Mouse (Mus musculus): ENCODE measurements around the gene Rasgef1c. TPM values are rescaled to one million over a fixed set of nuclear protein-coding genes. Genes with fewer than 3 reads are reported as not detected.

The Rasgef1c gene
- total RNA-seq, 2 experiments from 2014 or later, result 0.40 to 0.54 TPM

DNA sequence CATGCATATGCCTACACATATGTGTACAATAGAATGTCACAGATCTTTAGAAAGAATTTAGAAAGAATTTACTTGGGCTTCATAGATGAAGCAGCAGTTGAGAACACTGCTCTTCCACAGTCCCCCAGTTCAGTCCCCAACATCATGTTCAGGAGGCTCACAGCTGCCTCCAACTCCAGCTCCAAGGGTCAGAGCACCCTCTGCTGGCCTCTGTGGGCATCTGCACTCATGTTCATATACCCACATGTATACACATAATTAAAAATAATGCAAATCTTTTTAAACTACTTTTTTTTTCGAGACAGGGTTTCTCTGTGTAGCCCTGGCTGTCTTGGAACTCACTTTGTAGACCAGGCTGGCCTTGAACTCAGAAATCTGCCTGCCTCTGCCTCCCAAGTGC is 73.0 kb downstream of the Rasgef1c start:
- no peak for DNase-seq

DNA sequence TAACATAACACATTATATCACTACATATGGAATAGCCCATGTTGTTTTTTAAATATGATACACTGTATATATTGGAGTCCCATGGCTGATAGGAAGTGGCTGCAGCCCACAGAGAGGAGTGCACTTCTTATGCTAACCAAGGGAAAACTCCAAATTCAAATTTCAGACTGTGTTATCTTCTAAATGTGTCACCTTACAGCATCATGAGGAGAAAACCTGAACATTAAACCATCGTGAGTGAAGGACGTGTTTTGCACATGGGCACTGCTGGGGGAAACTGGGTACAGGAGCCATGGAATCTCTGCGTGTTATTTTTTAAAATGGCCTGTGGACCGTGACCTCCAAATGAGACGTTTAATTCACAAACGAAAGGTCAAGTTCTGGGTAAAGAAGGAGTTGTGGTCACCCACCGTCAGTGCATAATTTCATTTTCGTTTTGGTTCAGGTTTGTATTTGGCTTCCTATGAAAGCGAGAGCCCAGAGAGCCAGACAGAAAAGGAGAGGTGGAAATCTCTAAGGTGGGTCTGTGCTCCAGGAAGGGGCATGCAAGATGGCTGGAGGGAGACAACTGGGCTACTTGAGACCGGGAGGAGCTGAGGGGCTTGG is 76.4 kb downstream of the Rasgef1c start:
- no peak for DNase-seq

DNA sequence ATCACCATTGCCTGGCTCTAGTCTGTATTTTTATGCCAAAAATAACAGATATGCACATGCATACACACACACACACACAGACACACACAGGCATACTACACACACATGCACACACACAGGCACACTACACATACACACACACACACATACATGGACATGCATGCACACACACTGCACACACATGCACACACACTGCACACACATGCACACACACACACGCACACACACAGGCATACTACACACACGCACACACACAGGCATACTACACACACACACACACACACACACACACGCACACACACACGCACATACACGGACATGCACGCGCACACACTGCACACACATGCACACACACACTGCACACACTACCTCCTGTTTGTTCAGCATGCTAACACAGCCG is 77.3 kb downstream of the Rasgef1c start:
- no peak for DNase-seq

DNA sequence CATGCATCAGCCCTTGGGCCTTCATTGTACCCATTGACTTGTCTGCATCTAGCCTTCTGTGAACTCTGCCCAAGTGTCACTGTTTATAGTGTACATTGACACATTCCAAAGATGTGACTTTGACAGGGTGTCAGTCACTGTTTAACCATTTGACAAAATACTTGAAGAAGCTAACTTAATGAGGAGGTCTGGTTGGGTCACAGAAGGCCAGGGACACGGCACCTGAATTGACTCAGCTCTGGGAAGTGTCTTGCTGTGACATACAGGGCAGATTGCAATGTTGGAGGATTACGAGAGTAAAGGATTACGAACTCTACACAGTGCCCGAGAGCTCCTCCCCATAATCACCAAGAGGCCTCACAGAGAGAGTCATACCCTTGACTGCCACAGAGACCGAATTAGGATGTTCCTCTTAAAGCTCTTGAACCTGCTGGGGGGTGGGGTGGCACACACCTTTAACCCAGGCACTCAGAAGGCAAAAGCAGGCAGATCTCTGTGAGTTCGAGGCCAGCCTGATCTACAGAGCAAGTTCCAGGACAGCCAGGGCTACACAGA is 79.1 kb downstream of the Rasgef1c start:
- no peak for DNase-seq

DNA sequence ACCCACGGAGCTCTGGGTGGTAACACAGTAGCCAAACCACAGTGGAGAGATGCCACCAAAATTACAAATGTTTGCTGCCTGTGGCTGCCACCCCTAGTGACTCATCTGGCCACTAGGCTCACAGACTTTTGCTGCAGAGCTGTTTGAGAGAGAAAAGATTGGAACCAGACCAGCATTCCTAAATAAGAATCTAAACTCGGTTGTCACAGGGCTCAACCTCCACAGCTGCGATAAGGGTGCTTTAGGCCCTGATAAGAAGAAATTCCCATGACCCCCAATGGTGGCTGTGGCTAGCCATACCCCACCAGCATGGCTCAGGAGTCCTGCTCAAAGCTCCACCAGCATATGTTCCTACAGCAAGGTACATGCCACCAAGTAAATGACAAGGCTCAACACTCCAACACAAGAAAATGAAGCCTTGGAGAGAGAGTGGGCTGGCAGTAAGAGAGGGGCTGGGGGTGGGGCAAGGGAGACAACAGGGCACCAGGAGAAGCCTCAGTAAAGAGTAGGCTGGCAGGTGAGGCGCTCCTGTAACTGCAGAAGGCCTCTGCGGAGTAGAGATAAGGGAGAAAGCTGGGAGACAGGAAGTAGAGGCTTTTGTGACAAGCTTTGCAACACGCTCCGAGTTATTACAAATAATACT is 79.8 kb downstream of the Rasgef1c start:
- DNase-seq, result no peak

DNA sequence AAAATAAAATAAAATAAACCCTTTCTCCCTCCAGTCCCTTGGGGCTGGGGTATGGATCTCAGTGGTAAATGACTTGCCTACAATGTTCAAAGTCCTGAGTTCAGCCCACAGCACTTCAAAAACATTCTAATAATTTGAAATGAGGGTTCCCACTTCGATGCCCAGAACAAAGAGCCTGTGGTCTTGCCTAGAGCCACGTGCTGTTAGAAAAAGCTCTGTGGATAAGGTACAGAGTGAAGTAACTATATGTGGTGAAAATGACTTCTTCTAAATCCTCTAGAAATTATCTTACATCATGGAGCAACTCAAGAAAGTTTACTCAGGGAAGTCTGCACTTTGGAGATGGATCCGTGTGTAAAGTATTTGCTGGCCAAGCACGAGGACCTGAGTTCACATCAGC is 80.5 kb downstream of the Rasgef1c start:
- DNase-seq, result no peak

DNA sequence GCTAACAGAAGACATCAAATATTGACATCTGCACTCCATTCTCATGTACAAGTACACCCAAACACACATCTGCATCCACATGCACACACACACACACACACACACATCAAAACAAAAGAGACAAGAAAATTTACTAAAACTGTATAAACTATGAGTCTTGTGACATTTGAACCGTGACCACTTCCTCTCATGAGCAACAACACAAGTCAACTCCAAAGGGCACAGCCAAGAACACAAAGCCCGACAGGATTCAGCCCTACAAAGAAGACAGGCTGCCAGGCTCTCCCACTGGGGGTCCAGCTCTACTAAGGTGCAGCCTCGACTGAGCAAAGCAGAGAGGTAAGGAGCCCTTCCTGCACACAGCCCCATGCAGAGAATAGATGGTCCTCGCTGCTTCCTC is 81.2 kb downstream of the Rasgef1c start:
- DNase-seq, result no peak

DNA sequence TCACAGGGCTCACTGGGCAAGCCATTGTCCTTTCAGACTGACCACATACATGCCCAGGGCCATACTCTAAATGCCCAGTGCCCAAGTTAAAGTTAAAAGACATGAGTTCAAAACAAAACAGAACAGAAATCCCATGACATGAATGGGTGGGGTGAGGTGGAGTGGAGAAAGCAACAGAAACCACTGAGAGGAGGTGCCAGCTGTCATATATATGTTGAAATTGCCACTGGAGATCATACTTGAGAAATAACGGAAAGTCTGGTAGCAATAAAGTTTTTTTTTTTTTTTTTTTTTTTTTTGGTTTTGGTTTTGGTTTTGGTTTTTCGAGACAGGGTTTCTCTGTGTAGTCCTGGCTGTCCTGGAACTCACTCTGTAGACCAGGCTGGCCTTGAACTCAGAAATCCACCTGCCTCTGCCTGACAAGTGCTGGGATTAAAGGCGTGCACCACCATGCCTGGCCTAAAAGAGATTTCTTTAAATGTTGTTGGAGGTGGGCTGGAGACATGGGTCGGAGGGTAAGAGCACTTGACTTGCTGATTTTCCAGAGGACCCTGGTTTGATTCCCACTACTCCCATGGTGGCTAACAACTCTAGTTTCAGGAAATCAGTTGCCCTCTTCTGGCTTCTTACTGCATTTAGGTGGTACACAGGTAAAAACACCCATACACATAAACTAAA is 82.4 kb downstream of the Rasgef1c start:
- DNase-seq, result no peak

DNA sequence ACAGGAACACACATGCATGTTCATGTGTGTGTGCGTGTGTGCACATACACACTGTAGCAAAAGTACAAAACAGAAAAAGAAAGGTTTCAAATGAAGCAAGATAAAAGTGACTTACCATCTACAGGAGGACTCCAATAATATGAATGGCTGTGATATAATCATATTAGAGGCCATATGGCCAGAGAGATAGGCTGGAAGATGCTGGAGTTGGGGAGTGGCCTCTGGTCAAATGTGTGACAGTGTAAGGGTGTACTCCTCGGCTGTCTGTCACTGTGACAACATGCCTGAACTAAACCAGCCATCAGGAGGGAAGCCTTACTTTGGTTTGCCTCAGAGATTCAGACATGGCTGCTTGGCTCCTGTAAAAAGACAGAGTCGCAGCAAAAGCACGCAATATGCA is 83.4 kb downstream of the Rasgef1c start:
- no peak for DNase-seq

DNA sequence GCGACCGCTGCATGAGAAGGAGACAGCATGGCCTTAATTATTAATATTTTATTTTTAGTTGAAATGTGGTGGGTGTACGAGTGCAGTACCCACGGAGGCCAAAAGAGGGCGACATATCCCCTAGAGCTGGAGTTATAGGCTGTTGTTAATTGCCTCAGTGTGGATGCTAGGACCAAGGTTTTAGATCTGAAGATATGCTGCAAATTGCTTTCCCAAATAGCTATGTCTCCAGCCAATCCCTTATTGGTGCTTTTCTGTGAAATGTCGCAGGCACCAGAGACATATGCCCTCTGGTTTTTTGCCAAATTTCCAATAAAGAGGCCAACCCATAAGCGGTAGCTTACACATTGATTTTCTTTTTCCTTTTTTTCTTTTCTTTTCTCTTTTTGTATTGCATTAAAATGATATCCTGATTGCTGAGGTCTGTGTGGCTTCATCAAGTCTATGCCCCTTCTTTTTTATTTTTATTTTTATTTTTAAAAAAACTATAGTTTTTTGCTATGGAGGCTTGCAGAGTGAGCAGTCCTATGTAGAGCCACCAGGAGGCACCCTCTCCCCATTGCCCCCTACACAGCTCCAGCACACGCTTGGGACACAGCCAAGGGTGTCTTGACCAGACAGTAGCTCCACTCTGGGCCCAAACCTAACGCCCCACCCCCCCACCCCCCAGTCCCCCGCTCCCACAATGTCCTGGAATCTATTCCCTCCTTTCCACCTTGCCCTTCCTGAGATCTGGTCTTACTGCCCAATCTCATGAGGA is 84.8 kb downstream of the Rasgef1c start:
- peak; percentile 41 to 67 for DNase-seq

DNA sequence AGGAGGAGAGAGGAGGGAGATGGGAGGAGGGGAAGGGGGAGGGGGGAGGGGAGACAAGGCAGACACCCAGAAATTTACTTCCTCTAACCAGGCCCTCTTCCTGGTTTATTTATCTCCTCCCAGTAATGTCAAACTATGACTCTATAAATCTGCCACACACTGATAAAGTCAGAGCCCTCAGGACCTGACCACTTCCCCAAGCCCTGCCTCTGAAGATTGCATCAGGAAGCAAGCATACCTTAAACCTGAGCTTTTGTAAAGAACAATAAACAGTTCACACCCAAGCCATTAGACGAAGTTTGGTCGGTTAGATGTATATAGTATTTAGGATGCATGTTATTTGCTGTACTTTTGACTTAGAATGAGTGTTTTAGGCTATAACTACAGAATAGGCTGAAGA is 92.9 kb downstream of the Rasgef1c start:
- no peak for DNase-seq

DNA sequence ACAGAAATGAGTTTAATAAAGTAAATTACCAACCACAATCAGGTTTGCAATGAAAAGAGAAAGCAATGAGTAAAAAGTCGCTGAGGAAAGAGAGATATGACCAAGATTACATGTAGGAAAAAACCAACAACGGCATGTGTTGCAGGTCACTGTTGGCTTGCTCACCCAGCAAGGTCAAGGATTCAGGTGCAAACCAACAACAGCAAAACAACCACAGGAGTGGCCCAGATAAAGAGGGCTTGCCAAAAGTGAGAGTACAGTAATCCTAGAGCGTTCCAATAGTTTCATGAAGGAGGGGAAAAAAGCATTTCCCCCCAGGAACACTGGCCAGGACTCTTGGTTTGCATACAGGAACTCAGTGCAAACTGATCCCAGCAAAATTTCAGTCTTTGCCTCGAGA is 94.8 kb downstream of the Rasgef1c start:
- no peak for DNase-seq

DNA sequence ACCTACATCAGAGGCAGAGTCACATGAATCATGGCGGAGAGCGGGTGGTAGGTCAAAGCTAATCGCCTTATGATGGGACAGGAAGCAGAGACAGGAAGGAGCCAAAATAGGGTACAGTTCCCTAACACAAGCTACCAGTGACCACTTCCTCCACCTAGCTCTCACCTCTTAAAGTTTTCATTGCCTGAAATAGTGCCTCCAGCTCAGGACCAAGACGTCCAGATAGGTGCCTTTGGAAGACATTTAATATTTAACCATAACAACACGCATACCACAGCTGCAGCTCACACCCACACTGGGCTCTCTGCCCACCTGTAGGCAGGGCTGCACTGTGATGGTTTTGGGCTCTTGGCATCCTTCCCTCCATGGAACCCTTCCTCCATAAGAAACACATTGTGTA is 95.7 kb downstream of the Rasgef1c start:
- DNase-seq, result no peak

DNA sequence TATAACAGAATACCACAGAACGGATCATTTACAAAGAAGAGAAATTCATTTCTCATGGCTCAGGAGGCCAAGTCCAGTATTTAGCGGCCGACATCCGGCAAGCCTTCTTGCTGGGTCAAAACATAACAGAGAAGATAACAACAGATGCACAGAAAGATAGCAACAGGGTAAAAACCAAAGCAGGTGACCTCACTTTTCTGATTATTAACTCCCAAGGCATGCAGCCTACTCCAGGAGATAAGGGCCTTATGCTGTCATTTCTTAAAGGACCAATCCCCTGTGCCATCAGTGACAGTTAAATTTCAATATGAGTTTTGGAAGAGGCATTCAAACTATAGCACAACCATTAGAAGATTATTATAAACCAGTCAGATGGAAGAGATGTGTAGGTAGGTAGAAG is 101.2 kb downstream of the Rasgef1c start:
- no peak for DNase-seq

DNA sequence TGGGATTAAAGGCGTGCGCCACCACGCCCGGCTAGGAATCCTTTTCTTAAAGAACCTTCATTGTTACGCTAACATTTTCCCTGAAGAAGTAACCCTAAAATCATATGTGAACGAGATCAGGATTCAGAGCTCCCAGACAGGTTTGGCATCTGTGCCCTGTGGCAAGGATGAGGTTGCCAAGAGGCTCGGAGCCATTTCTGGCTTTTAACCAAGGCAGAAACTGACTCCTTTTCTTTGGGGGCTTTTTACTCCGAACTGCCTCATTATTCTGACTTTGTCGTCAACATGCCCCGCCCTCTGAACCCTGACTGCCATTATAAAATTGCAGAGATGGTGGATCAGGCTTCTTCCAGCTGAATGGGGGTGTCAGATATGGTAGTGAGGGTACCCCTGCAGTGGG is 106.1 kb downstream of the Rasgef1c start:
- no peak for DNase-seq

DNA sequence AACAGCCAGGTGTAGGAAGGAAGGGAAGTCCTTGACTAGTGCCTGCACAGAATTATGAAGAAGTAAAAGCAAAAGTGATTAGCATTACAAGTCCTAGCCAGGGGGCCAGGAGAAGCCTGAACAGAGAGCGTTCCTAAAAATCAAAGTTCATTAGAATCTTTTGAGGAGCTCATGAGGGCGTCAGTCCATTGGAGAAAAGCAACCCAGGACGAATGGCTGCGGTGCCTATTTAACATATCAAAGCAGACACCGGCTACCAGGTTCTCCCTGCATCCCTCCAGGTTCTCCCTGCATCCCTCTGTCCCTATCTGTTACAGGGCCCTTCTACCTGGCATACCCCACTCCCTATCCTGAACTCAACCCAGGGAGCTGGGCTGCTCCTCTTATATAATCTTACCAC is 106.6 kb downstream of the Rasgef1c start:
- no peak for DNase-seq

DNA sequence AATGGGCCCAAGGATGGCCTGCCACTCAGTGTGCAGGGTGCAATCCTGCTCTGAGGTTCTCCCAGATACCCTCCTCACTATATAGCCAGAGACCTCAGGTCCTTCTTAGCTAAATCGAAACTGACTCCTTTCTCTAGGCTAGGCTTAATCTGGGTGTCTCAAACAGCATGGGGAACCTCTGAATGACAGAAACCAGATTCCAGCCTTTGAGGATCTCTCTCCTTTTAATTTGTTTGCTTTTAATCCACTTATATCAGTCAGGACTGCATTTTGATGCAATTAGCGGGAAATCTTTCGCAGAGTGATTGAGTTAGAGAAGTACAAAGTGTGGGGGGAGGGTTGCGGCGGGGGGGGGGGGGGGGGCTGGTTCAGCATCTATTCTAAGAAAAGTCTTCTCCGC is 111.4 kb downstream of the Rasgef1c start:
- DNase-seq, result no peak

DNA sequence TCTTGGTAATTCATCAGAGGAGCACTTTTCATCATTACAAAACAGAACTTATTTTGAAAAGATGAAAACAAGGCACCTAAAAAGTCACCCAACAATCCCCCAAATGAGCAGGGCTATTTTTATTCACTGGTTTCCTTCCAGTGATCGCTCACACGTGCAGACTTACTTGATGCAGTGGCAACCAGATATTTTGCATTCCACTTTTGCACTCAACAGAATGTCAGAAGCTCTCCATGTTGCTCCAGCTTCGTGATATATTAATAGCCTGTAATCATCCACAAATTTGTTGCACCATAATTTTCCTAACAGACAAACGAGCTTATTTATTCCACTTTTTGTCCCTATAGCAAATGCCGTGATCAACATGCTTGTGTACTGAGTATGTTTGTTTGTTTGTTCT is 114.9 kb downstream of the Rasgef1c start:
- no peak for DNase-seq

DNA sequence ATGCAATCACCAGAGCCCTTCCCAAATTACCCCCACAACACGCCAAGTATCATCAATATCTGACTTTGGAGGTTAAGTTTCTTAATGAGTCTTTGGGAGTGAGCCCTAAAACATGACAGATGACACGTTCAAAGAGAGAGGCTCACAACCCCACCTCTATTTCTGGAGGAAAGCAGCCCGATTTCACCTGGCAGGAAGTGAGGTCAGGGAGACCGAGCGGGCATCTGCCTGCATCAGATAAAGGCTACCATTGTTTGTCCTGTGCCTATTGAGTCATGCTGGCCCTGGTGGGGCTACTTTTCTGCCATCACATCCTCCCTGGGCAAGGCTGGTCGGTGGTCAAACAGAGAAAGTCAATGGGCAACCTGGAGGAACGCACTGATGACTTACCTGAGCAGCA is 115.9 kb downstream of the Rasgef1c start:
- DNase-seq, result no peak

DNA sequence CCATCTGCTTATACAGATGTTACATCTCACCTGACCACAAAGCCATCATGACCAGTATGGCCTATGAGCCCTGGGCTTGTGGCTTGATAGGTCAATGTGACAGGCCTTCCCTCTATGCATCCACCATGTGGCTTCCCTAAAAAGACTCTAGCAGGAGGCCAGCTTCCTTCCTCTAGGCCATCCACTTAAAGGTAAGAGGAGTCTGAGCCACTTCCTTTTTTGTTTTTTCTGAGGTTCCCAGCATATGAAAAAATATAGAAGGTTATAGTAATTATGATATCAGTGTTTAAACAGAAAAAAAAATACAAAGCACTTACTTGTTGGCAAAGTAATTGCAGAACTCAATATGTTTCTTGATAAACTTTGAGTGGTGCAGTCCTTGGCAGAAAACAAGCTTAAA is 117.2 kb downstream of the Rasgef1c start:
- no peak for DNase-seq

DNA sequence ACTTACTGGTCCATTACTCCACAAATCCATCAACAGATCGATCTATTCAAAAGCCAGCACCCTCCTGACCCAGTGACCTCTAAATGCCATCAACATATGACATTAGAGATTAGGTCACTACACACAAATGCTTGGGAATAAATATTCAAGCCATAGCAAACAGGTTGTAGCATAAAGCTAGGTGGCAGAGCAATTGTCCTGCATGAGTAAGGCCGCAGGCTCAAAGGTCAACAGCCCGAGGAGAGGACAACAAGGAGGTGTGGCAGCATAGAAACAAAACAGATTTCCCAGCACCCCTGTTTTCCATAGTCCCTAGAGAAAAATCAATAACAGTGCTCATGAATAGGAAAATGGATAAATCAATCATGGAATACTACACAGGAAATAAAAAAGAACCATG is 120.5 kb downstream of the Rasgef1c start:
- DNase-seq, result no peak

DNA sequence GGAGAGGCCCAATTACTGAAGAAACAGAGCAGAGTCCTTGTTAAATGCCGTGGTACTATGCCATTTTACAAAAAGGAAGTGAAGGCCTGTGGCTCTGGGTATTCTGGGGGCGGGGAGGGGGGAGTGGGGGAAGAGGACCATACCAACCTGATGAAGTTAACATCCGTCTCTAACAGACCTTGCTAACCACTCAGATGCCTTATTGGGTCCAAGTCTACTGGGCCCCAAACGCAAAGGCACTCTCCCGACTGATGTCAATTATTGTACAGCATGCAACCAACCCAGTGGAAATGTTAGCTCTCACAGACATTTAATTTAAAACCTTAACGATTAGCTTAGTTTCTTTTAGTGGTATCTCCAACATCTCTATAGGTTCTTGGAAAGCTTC is 122.8 kb downstream of the Rasgef1c start:
- no peak for DNase-seq

Measured in heart, adult 18-20 months (tissue).